Mouse (Mus musculus) limb, embryonic 12.5 days (tissue): ENCODE measurements around the gene Gm42669. TPM values are rescaled to one million over a fixed set of nuclear protein-coding genes. Genes with fewer than 3 reads are reported as not detected.

Experiments
- ATAC-seq: fragments of 200-750 bp; cut with Nextera tagmentation; 2 replicates; pipeline ENCODE4 v1.8.0; 2017; ENCODE audit warnings: low read depth, moderate TSS enrichment; ENCODE audit not compliant: insufficient number of reproducible peaks, insufficient read depth, low FRiP score, low TSS enrichment
- H3K27ac ChIP-seq: fragments of 300-500 bp; sonication (generic); 2 replicates; pipeline ENCODE4 v1.5.1; 2016; ENCODE audit warnings: mild to moderate bottlenecking, moderate library complexity
- H3K27me3 ChIP-seq: fragments of 300-500 bp; sonication (generic); 2 replicates; pipeline ENCODE4 v1.6.1; 2016; ENCODE audit warnings: mild to moderate bottlenecking, moderate library complexity
- H3K36me3 ChIP-seq: fragments of 300-500 bp; sonication (generic); 2 replicates; pipeline ENCODE4 v1.6.1; 2016; ENCODE audit warnings: mild to moderate bottlenecking, moderate library complexity
- H3K4me1 ChIP-seq: fragments of 300-500 bp; sonication (generic); replicated peaks from 2 replicates; pipeline ENCODE4 v1.6.1; 2016
- H3K4me2 ChIP-seq: fragments of 300-500 bp; sonication (generic); 2 replicates; pipeline ENCODE4 v1.6.1; 2016; ENCODE audit warnings: mild to moderate bottlenecking, moderate library complexity
- H3K4me3 ChIP-seq: fragments of 300-500 bp; sonication (generic); replicated peaks from 2 replicates; pipeline ENCODE4 v1.5.1; 2016; ENCODE audit warnings: mild to moderate bottlenecking
- H3K9ac ChIP-seq: fragments of 300-500 bp; sonication (generic); replicated peaks from 2 replicates; pipeline ENCODE4 v1.6.1; 2016; ENCODE audit warnings: mild to moderate bottlenecking, moderate library complexity
- H3K9me3 ChIP-seq: fragments of 300-500 bp; sonication (generic); 2 replicates; pipeline ENCODE4 v1.6.1; 2016; ENCODE audit warnings: mild to moderate bottlenecking, moderate library complexity
- WGBS: fragments of 180-500 bp; shearing (Covaris S2); methylation state at CpG from one replicate; pipeline ENCODE4 v1.1.7; 2016; 5-methylcytosine and 5-hydroxymethylcytosine counted together
- polyA plus RNA-seq: library from polyadenylated mRNA; unstranded; fragments of >200 nt; fragmentation: Nextera tagmentation; extraction: Ambion mirVana; gene quantifications from 2 replicates; pipeline ENCODE4 v1.2.1, GENCODE M21; 2016

The Gm42669 gene
- polyA plus RNA-seq, 1 experiment from 2014 or later, result 0.99 TPM

- H3K4me1 ChIP-seq, result no peaks in the 10 kb centered on the region
- no peak overlapping the region for H3K4me3 ChIP-seq
- no peaks in the 10 kb centered on the region for H3K36me3 ChIP-seq
- no peak for ATAC-seq
- WGBS, result 77% methylated on average over 7 of the region's 7 CpGs
- H3K27me3 ChIP-seq, result no peaks in the 10 kb centered on the region
- no peak overlapping the region for H3K9ac ChIP-seq
- H3K27ac ChIP-seq, result no peak overlapping the region
- H3K4me2 ChIP-seq, result no peak overlapping the region
- H3K9me3 ChIP-seq, result no peaks in the 10 kb centered on the region
Observed at GRCm38 (mm10) chr5:107521897-107522296, 14.5 kb downstream of the Gm42669 start.

DNA sequence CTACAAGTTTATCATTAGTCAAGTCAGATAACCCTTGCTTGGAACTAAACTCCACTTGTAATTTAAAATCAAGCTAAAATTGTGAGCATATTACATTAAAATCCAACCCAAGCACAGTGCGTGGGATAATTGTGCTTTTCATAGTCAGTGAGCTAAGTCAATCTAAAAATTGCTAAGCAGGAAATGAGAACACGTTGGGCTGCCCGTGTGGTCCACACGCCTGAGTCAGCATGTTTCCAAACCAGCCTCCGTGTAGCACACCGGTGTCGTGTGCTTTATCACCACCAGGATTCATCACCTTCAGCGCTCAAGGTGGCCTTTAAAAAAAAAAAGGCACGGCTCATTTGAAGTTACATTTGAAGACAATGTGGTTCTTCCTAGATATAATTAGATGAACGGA, 16.9 kb downstream of the Gm42669 start:
- no peaks in the 10 kb centered on the region for H3K9me3 ChIP-seq
- WGBS, result 76% methylated on average over 10 of the region's 10 CpGs
- H3K4me1 ChIP-seq, result no peaks in the 10 kb centered on the region
- H3K36me3 ChIP-seq, result no peaks in the 10 kb centered on the region
- H3K9ac ChIP-seq, result no peak overlapping the region
- no peak for ATAC-seq
- H3K27ac ChIP-seq, result no peak overlapping the region
- H3K4me2 ChIP-seq, result no peak overlapping the region
- no peaks in the 10 kb centered on the region for H3K27me3 ChIP-seq
- no peak overlapping the region for H3K4me3 ChIP-seq

GRCm38 (mm10) chr5:107528856-107529255, 21.4 kb downstream of the Gm42669 start:
- Histone ChIP-seq H3K27me3 (no peaks in the 10 kb centered on the region), H3K4me3 (no peak overlapping the region), H3K36me3 (no peaks in the 10 kb centered on the region), H3K9me3 (no peaks in the 10 kb centered on the region), H3K4me1 (no peaks in the 10 kb centered on the region), H3K27ac (no peak overlapping the region), H3K4me2 (no peak overlapping the region), H3K9ac (no peak overlapping the region)
- 93% methylated on average over 3 of the region's 3 CpGs for WGBS
- ATAC-seq, result no peak

DNA sequence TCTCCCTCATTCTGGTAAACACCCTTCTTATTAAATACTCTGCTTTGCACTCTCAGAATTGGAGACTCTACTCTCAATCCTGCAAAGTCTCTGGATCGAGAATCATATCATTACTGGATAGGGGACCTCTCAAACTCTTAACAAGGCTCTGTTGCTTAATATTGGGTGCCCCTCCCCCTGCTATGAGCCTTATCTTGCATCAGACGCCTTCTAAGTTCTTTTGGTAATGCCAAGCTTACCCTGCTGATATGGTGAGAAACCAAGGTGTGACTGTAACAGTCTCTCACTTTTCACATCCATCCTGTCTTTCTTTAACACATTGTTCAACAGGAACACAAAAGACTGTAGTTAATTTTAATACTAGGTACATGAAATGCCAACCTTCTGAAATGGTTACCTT, 26.2 kb downstream of the Gm42669 start:
- WGBS, result 59% methylated on average over 2 of the region's 2 CpGs
- ATAC-seq, result no peak

GRCm38 (mm10) chr5:107534581-107534980, 27.2 kb downstream of the Gm42669 start, which contains the start of gene 1700028K03Rik:
Gene 1700028K03Rik (plus strand): TSS chr5:107534709.
- ATAC-seq, result no peak
- Histone ChIP-seq H3K4me3 (no peak within 1 kb of the TSS), H3K9me3 (no peaks in the 10 kb centered on the region), H3K4me2 (no peak within 1 kb of the TSS), H3K9ac (no peak within 1 kb of the TSS), H3K27me3 (no peaks in the 10 kb centered on the region), H3K4me1 (no peaks in the 10 kb centered on the region), H3K36me3 (no peaks in the 10 kb centered on the region), H3K27ac (no peak within 1 kb of the TSS)
- 69% methylated on average over 15 of the region's 15 CpGs for WGBS

More for the DNA sequence above, 26.2 kb downstream of the Gm42669 start:
- Histone ChIP-seq H3K9ac (no peak overlapping the region), H3K27ac (no peak overlapping the region), H3K36me3 (no peaks in the 10 kb centered on the region), H3K9me3 (no peaks in the 10 kb centered on the region), H3K4me2 (no peak overlapping the region), H3K4me3 (no peak overlapping the region), H3K4me1 (no peaks in the 10 kb centered on the region), H3K27me3 (no peaks in the 10 kb centered on the region)

- ATAC-seq, result no peak
- WGBS, result 49% methylated on average over 7 of the region's 7 CpGs
- Histone ChIP-seq H3K9me3 (no peaks in the 10 kb centered on the region), H3K36me3 (no peaks in the 10 kb centered on the region), H3K4me3 (no peak overlapping the region), H3K27ac (no peak overlapping the region), H3K27me3 (no peaks in the 10 kb centered on the region), H3K9ac (no peak overlapping the region), H3K4me1 (peaks cover 3% of the 10 kb centered on the region; the same call in 1 of the 2 replicates), H3K4me2 (no peak overlapping the region)
Observed at GRCm38 (mm10) chr5:107541696-107542095, 34.3 kb downstream of the Gm42669 start.

DNA sequence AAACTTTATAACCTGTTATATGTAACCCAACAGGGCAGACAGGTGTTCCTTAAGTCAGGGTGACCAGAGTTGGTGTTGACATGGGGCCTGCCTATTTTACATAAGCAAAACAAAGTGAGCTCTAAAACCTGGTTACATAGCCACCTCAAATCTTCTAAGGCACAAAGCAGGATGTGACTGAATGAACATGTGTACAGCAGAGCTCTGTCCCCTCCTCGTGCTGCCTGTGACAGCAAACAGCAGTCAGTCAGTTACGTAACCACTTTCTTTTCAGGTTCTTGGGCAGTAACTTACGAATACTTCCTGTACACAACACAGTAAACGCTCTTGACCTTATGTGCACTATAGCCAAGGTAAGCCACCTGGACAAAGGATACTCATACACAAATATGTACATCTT, 38.5 kb downstream of the Gm42669 start:
- H3K27ac ChIP-seq, result no peak overlapping the region
- ATAC-seq, result no peak
- H3K27me3 ChIP-seq, result no peaks in the 10 kb centered on the region
- H3K4me1 ChIP-seq, result peaks cover 3% of the 10 kb centered on the region; the same call in 1 of the 2 replicates
- H3K36me3 ChIP-seq, result peaks cover 28% of the 10 kb centered on the region
- H3K4me2 ChIP-seq, result no peak overlapping the region
- no peaks in the 10 kb centered on the region for H3K9me3 ChIP-seq
- no peak overlapping the region for H3K4me3 ChIP-seq
- H3K9ac ChIP-seq, result no peak overlapping the region
- 76% methylated on average over 4 of the region's 4 CpGs for WGBS

- WGBS, result 89% methylated on average over 3 of the region's 3 CpGs
- ATAC-seq, result no peak
Observed at GRCm38 (mm10) chr5:107547955-107548354, 40.5 kb downstream of the Gm42669 start.

DNA sequence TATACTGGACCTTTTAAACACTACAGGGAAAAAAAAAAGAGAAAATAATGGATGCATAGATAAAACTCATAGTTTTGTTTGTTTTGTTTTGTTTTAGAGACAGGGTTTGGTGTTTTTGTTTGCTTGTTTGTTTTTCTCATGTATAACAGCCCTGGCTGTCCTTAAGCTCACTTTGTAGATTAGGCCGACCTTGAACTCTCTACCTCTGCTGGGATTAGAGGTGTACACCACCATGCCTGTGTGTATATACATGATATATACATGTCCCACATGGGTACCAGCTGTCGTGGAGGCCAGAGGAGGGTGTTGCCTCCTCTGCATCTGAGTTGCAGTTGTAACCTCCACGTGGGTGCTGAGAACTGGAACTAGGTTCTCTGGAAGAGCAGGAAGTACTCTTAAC, 41.0 kb downstream of the Gm42669 start:
- no peaks in the 10 kb centered on the region for H3K9me3 ChIP-seq
- ATAC-seq, result no peak
- H3K4me2 ChIP-seq, result no peak overlapping the region
- no peaks in the 10 kb centered on the region for H3K27me3 ChIP-seq
- H3K27ac ChIP-seq, result no peak overlapping the region
- WGBS, result 80% methylated on average over 3 of the region's 3 CpGs
- no peak overlapping the region for H3K4me3 ChIP-seq
- no peak overlapping the region for H3K9ac ChIP-seq
- peaks cover 38% of the 10 kb centered on the region for H3K36me3 ChIP-seq
- no peaks in the 10 kb centered on the region for H3K4me1 ChIP-seq

More at GRCm38 (mm10) chr5:107547955-107548354, 40.5 kb downstream of the Gm42669 start:
- H3K27ac ChIP-seq, result no peak overlapping the region
- H3K27me3 ChIP-seq, result no peaks in the 10 kb centered on the region
- H3K4me2 ChIP-seq, result no peak overlapping the region
- H3K36me3 ChIP-seq, result peaks cover 38% of the 10 kb centered on the region
- H3K4me3 ChIP-seq, result no peak overlapping the region
- no peak overlapping the region for H3K9ac ChIP-seq
- H3K9me3 ChIP-seq, result no peaks in the 10 kb centered on the region
- no peaks in the 10 kb centered on the region for H3K4me1 ChIP-seq

DNA sequence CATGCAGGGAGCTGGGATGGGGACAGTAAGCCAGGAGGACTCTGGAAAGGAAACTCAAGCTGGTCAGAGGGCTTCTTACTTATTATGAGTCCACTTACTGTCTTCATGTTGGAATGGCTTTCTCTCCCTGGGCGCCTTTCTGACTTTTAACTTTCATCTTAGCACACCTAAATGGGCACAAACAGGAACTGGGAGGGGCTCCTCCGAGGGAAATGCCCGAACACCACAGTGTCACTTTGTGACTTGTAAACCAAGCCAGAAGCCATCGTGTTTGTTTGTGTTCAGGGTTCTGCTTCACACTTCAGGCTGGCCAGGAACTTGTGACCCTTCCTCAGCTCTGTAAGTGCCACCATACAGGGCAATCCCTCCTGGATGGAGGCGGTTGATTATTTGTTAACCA, 46.9 kb downstream of the Gm42669 start:
- no peak overlapping the region for H3K9ac ChIP-seq
- 51% methylated on average over 5 of the region's 5 CpGs for WGBS
- no peaks in the 10 kb centered on the region for H3K4me1 ChIP-seq
- H3K27ac ChIP-seq, result no peak overlapping the region
- H3K36me3 ChIP-seq, result peaks cover 62% of the 10 kb centered on the region
- no peaks in the 10 kb centered on the region for H3K9me3 ChIP-seq
- H3K4me2 ChIP-seq, result no peak overlapping the region
- H3K27me3 ChIP-seq, result no peaks in the 10 kb centered on the region
- no peak for ATAC-seq
- no peak overlapping the region for H3K4me3 ChIP-seq

DNA sequence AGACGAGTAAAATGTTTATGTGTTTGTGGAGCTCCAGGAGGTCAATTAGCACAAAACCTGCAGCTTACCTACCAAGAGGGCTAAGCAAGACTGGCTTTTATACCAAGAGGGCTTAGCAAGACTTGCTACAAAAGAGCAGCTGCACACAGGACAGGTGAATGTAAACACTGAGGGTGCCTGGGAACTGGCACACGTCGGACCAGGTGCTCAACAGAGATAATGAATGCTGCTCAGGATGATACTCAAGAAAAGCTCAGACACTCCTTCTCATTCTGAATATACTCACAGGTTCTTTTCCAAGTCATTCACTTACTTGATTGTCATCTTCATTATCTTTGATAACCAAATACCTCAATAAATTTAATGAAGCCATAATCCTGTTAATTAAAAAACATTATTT, 49.5 kb downstream of the Gm42669 start:
- Histone ChIP-seq H3K36me3 (peaks cover 72% of the 10 kb centered on the region), H3K4me3 (no peak overlapping the region), H3K4me2 (no peak overlapping the region), H3K27me3 (no peaks in the 10 kb centered on the region), H3K4me1 (no peaks in the 10 kb centered on the region), H3K9ac (no peak overlapping the region), H3K9me3 (no peaks in the 10 kb centered on the region), H3K27ac (no peak overlapping the region)
- 78% methylated on average over 3 of the region's 3 CpGs for WGBS
- no peak for ATAC-seq

DNA sequence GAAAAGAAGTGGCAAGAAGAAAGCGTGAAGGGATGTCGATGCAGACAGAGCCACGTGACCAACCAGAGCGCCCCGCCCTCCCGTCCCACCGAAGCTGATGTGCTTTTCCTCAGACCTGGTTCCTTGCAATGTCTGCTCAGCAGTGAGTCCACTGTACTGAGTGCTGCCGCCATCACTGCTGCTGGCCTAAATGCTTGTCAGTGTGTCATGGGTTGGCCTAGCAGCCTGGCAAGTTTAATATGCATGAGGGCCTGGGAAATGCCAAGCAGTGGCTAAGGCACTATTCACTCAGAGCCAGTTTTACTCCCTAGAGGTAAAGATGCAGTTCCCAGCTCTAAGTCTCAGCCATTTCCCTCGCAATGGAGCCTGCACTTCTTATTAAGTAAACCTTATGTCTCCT, 61.7 kb downstream of the Gm42669 start:
- H3K4me2 ChIP-seq, result no peak overlapping the region
- no peak overlapping the region for H3K9ac ChIP-seq
- H3K36me3 ChIP-seq, result peaks cover 65% of the 10 kb centered on the region
- H3K4me3 ChIP-seq, result no peak overlapping the region
- no peak overlapping the region for H3K27ac ChIP-seq
- ATAC-seq, result no peak
- H3K4me1 ChIP-seq, result no peaks in the 10 kb centered on the region
- H3K9me3 ChIP-seq, result no peaks in the 10 kb centered on the region
- WGBS, result 98% methylated on average over 9 of the region's 9 CpGs
- no peaks in the 10 kb centered on the region for H3K27me3 ChIP-seq
